9 mouse cellular contexts compared by ENCODE assay signal in genomic region chr5:28093874-28094273, GRCm38 (mm10). TPM values are rescaled to one million over a fixed set of nuclear protein-coding genes. Genes with fewer than 3 reads are reported as not detected.
DNase-seq lines count a peak whose midpoint lies in the region; ATAC-seq and TF ChIP-seq lines count a peak whose summit lies in the region.
"Had no signal": no experiment of that assay in that cellular context is flagged by ENCODE, and none has a peak within 500 bp of the region (broad histone marks: within the 10 kb centered on the region; RNA-seq: fewer than 3 reads in every experiment).

No protein-coding gene starts in this region.

- TF ChIP-seq CTCF in bone marrow, adult 2 months (IDR thresholded peaks at IDR 0.05; ENCODE audit: control insufficient read depth, insufficient read depth, low read length) = peak; percentile 79
- peak; percentile 81; the same call in 1 of the 2 replicates for TF ChIP-seq CTCF in thymus, adult 2 months (IDR thresholded peaks at IDR 0.05; ENCODE audit: borderline replicate concordance, control insufficient read depth, extremely low read depth, insufficient read depth, low read length, poor library complexity)

- H3K36me3 ChIP-seq in lung, embryonic 15.5 days = no peaks in the 10 kb centered on the region
- H3K36me3 ChIP-seq in thymus, adult 2 months (ENCODE audit: control insufficient read depth, insufficient read depth, low read length) = no peaks in the 10 kb centered on the region
- H3K36me3 ChIP-seq: embryonic facial prominence, embryonic 15.5 days had no signal

- 19% methylated on average over 4 of the region's 4 CpGs for WGBS in bone marrow, adult 2 months
- 16% methylated on average over 4 of the region's 4 CpGs for WGBS in large intestine, adult 2 months
- 14% methylated on average over 4 of the region's 4 CpGs for WGBS in lung, embryonic 15.5 days
- 18% methylated on average over 4 of the region's 4 CpGs for WGBS in thymus, adult 2 months

- no peak overlapping the region for H3K9ac ChIP-seq in lung, embryonic 15.5 days
- H3K9ac ChIP-seq: embryonic facial prominence, embryonic 15.5 days had no signal

- intact Hi-C loops in heart, postnatal 36 days (cut with DNase I) = loop anchor here (1.0 to 5.0 kb wide), 5 partner anchors 57 to 417 kb away; partner anchors contain the start of gene Paxip1

- H3K9me3 ChIP-seq in lung, embryonic 15.5 days = no peaks in the 10 kb centered on the region
- H3K9me3 ChIP-seq: embryonic facial prominence, embryonic 15.5 days had no signal

- no peak overlapping the region for H3K27ac ChIP-seq in bone marrow, adult 2 months (ENCODE audit: control insufficient read depth, insufficient read depth, low read depth, low read length, poor library complexity)
- no peak overlapping the region for H3K27ac ChIP-seq in lung, embryonic 15.5 days
- no peak overlapping the region for H3K27ac ChIP-seq in thymus, adult 2 months (ENCODE audit: control insufficient read depth, insufficient read depth, low read length)
- H3K27ac ChIP-seq: embryonic facial prominence, embryonic 15.5 days had no signal

- no peaks in the 10 kb centered on the region for H3K4me1 ChIP-seq in bone marrow, adult 2 months (ENCODE audit: control insufficient read depth, insufficient read depth, low read length)
- no peaks in the 10 kb centered on the region for H3K4me1 ChIP-seq in lung, embryonic 15.5 days
- no peaks in the 10 kb centered on the region for H3K4me1 ChIP-seq in thymus, adult 2 months (replicated peaks; ENCODE audit: control insufficient read depth, insufficient read depth, low read length)
- H3K4me1 ChIP-seq: embryonic facial prominence, embryonic 15.5 days had no signal

- ATAC-seq in erythroid progenitor cell, adult 5-6 weeks (replicated peaks; ENCODE audit: low FRiP score, poor library complexity, severe bottlenecking) = peak; percentile 63; the same call in 1 of the 2 replicates
- ATAC-seq in lung, embryonic 15.5 days (ENCODE audit: borderline replicate concordance, extremely low read depth, low FRiP score, low TSS enrichment) = peak; percentile 43; the same call in 1 of the 2 replicates

- H3K4me3 ChIP-seq in bone marrow, adult 2 months (replicated peaks; ENCODE audit: control insufficient read depth, low read depth, low read length) = no peak overlapping the region
- no peak overlapping the region for H3K4me3 ChIP-seq in lung, embryonic 15.5 days
- no peak overlapping the region for H3K4me3 ChIP-seq in thymus, adult 2 months (ENCODE audit: control insufficient read depth, insufficient read depth, low read length)
- H3K4me3 ChIP-seq: embryonic facial prominence, embryonic 15.5 days had no signal

- peak; percentile 83 for DNase-seq in CD4-positive, CD25-positive, alpha-beta regulatory T cell, adult 2 months (ENCODE audit: low read depth, low spot score)
- peak; percentile 81 to 91 for DNase-seq in heart, postnatal 36 days
- peak; percentile 32 for DNase-seq in large intestine, adult 2 months (ENCODE audit: low read depth, low spot score)
- DNase-seq in ovary, postnatal 10 days (ENCODE audit: low spot score) = peak; percentile 62
- peak; percentile 77 for DNase-seq in thymus, adult 2 months

- no peak overlapping the region for H3K4me2 ChIP-seq in lung, embryonic 15.5 days
- H3K4me2 ChIP-seq: embryonic facial prominence, embryonic 15.5 days had no signal

- no peaks in the 10 kb centered on the region for H3K27me3 ChIP-seq in lung, embryonic 15.5 days
- no peaks in the 10 kb centered on the region for H3K27me3 ChIP-seq in thymus, adult 2 months (ENCODE audit: control insufficient read depth, insufficient read depth, low read length)

- TF ChIP-seq POLR2A in bone marrow, adult 2 months (IDR thresholded peaks at IDR 0.05; ENCODE audit: borderline replicate concordance, control insufficient read depth, low read depth, low read length) = no peak
- no peak for TF ChIP-seq POLR2A in thymus, adult 2 months (IDR thresholded peaks at IDR 0.05; ENCODE audit: control insufficient read depth, extremely low read depth, insufficient read depth, low read length, poor library complexity)

RNA-seq across cellular contexts. Expression of gene Insig1, which starts 22.7 kb away (rescaled TPM):
- polyA plus RNA-seq in bone marrow, adult 2 months (2011; ENCODE audit: insufficient read depth, insufficient read length, low replicate concordance, missing spikeins) = 9.2 and 13.8 TPM in 2 replicates
- total RNA-seq in erythroid progenitor cell, adult 5-6 weeks (2015; ENCODE audit: low replicate concordance) = 6.5 and 13.0 TPM in 2 replicates
- 7.7 and 15.4 TPM in 2 replicates for total RNA-seq in erythroid progenitor cell, adult 5-6 weeks (2017; ENCODE audit: low replicate concordance)
- total RNA-seq in heart, postnatal 36 days (2021) = 10 to 100 TPM; 18.8 to 21.2 TPM
- 47.7 and 64.9 TPM in 2 replicates for polyA plus RNA-seq in large intestine, adult 2 months (2012; rRNA removed)
- 57.6 and 60.4 TPM in 2 replicates for polyA plus RNA-seq in lung, embryonic 15.5 days (2015; fragmentation: Nextera tagmentation; extraction: Ambion mirVana)
- 39.6 and 51.7 TPM in 2 replicates for polyA plus RNA-seq in thymus, adult 2 months (2012; rRNA removed)

Comparison
In these comparisons a context has a peak if more than half of its experiments do, and no peak if none do; other contexts are left out.
1. DNase-seq: peak in every context shown above with its lines; median percentile 86 in heart, postnatal 36 days; 83 in CD4-positive, CD25-positive, alpha-beta regulatory T cell, adult 2 months; 77 in thymus, adult 2 months; 62 in ovary, postnatal 10 days; 32 in large intestine, adult 2 months.